In genomic region chr3:103575893-103576641, GRCm38 (mm10) we compare ENCODE assay signal across 8 mouse cellular contexts. TPM values are rescaled to one million over a fixed set of nuclear protein-coding genes. Genes with fewer than 3 reads are reported as not detected.
DNase-seq lines count a peak whose midpoint lies in the region; ATAC-seq and TF ChIP-seq lines count a peak whose summit lies in the region.

No protein-coding gene starts in this region.

- no peaks in the 10 kb centered on the region for H3K9me3 ChIP-seq in kidney, embryonic 15.5 days (replicated peaks)
- H3K9me3 ChIP-seq in hindbrain, postnatal 0 days (ENCODE audit: low read length) = no peaks in the 10 kb centered on the region
- no peaks in the 10 kb centered on the region for H3K9me3 ChIP-seq in midbrain, embryonic 16.5 days (replicated peaks; ENCODE audit: control insufficient read depth, low read length, poor library complexity, severe bottlenecking)

- peak overlapping the region; percentile 94 for H3K4me2 ChIP-seq in kidney, embryonic 15.5 days
- peak overlapping the region; percentile 95 for H3K4me2 ChIP-seq in hindbrain, postnatal 0 days (ENCODE audit: low read depth, low read length)
- peak overlapping the region; percentile 98 for H3K4me2 ChIP-seq in midbrain, embryonic 16.5 days (ENCODE audit: low read length)

- ATAC-seq in kidney, embryonic 15.5 days (replicated peaks; ENCODE audit: low FRiP score) = no peak; the same call in 1 of the 2 replicates
- peak; percentile 55 for ATAC-seq in hindbrain, postnatal 0 days
- peak; percentile 40 for ATAC-seq in midbrain, embryonic 16.5 days
- ATAC-seq in activated CD4-positive, CD25-positive, alpha-beta regulatory T cell, adult 4 months = no peak

- no peak overlapping the region for H3K27ac ChIP-seq in kidney, embryonic 15.5 days
- 0 out of 2 replicates have a peak overlapping the region, but pooled peaks have one; percentile 20 for H3K27ac ChIP-seq in hindbrain, postnatal 0 days
- peak overlapping the region; percentile 29; the same call in 1 of the 2 replicates for H3K27ac ChIP-seq in midbrain, embryonic 16.5 days (ENCODE audit: low read length)

- DNase-seq in kidney, adult 9 months = no peak
- DNase-seq in T-cell, adult 2 months (ENCODE audit: low spot score) = peak; percentile 20
- DNase-seq in embryo, embryonic 11 days = peak; percentile 58
- DNase-seq in hindbrain, postnatal 0 days (ENCODE audit: low spot score) = peak; percentile 58
- no peak for DNase-seq in yolk sac, embryonic 10.5 days (ENCODE audit: low spot score)

- H3K36me3 ChIP-seq in kidney, embryonic 15.5 days = no peaks in the 10 kb centered on the region
- H3K36me3 ChIP-seq in hindbrain, postnatal 0 days (ENCODE audit: insufficient read depth, low read length) = no peaks in the 10 kb centered on the region
- no peaks in the 10 kb centered on the region for H3K36me3 ChIP-seq in midbrain, embryonic 16.5 days (ENCODE audit: control insufficient read depth, insufficient read depth, low read length)

- H3K27me3 ChIP-seq in kidney, embryonic 15.5 days = peaks cover 85% of the 10 kb centered on the region
- peaks cover 16% of the 10 kb centered on the region; the same call in 1 of the 2 replicates for H3K27me3 ChIP-seq in hindbrain, postnatal 0 days (ENCODE audit: insufficient read depth, low read length)
- H3K27me3 ChIP-seq in midbrain, embryonic 16.5 days (ENCODE audit: control insufficient read depth, insufficient read depth, low read depth, low read length) = peaks cover 13% of the 10 kb centered on the region; the same call in 1 of the 2 replicates

- WGBS in kidney, embryonic 15.5 days = under 1% methylated on average over 67 of the region's 69 CpGs
- under 1% methylated on average over 51 of the region's 69 CpGs for WGBS in hindbrain, postnatal 0 days
- WGBS in midbrain, embryonic 16.5 days = 1% methylated on average over 61 of the region's 69 CpGs

- H3K9ac ChIP-seq in kidney, embryonic 15.5 days = peak overlapping the region; percentile 30
- peak overlapping the region; percentile 63 for H3K9ac ChIP-seq in hindbrain, postnatal 0 days (replicated peaks; ENCODE audit: low read length)
- peak overlapping the region; percentile 78 for H3K9ac ChIP-seq in midbrain, embryonic 16.5 days (ENCODE audit: low read depth, low read length)

- no peak for TF ChIP-seq CTCF in hindbrain, postnatal 0 days (IDR thresholded peaks at IDR 0.05; ENCODE audit: low read depth)

- peak overlapping the region; percentile 54 for H3K4me3 ChIP-seq in kidney, embryonic 15.5 days (replicated peaks)
- peak overlapping the region; percentile 56 for H3K4me3 ChIP-seq in hindbrain, postnatal 0 days (ENCODE audit: low read length)
- peak overlapping the region; percentile 62 for H3K4me3 ChIP-seq in midbrain, embryonic 16.5 days (ENCODE audit: low read depth, low read length)

- H3K4me1 ChIP-seq in kidney, embryonic 15.5 days = peaks cover 25% of the 10 kb centered on the region
- H3K4me1 ChIP-seq in hindbrain, postnatal 0 days (ENCODE audit: insufficient read depth, low read length) = peaks cover 24% of the 10 kb centered on the region
- H3K4me1 ChIP-seq in midbrain, embryonic 16.5 days (ENCODE audit: control insufficient read depth, insufficient read depth, low read length) = peaks cover 47% of the 10 kb centered on the region

RNA-seq across cellular contexts. Expression of gene Syt6, which starts 1.0 kb away (rescaled TPM):
- polyA plus RNA-seq in kidney, embryonic 15.5 days (2015; fragmentation: Nextera tagmentation; extraction: Ambion mirVana) = 0.17 and 0.46 TPM in 2 replicates
- 32.6 and 43.6 TPM in 2 replicates for total RNA-seq in hindbrain, postnatal 0 days (2014; rRNA removed)
- 9.1 and 10.1 TPM in 2 replicates for polyA plus RNA-seq in hindbrain, postnatal 0 days (2015; fragmentation: Nextera tagmentation; extraction: Ambion mirVana)
- 14.7 and 14.8 TPM in 2 replicates for polyA plus RNA-seq in midbrain, embryonic 16.5 days (2015; fragmentation: Nextera tagmentation; extraction: Ambion mirVana)
- polyA plus RNA-seq in activated CD4-positive, CD25-positive, alpha-beta regulatory T cell, adult 4 months (2017; shearing (Covaris generic)) = not detected

Comparison
In these comparisons a context has a peak if more than half of its experiments do, and no peak if none do; other contexts are left out.
1. ATAC-seq: peak in hindbrain, postnatal 0 days (single experiment) and midbrain, embryonic 16.5 days (single experiment); none in kidney, embryonic 15.5 days (single experiment) and activated CD4-positive, CD25-positive, alpha-beta regulatory T cell, adult 4 months (single experiment).
2. DNase-seq: peak in T-cell, adult 2 months (single experiment), embryo, embryonic 11 days (single experiment) and hindbrain, postnatal 0 days (single experiment); none in kidney, adult 9 months (single experiment) and yolk sac, embryonic 10.5 days (single experiment).
3. Peak in every context shown above with its lines, with median percentiles within 50 percentile points of each other: H3K4me2 ChIP-seq, H3K4me3 ChIP-seq and H3K9ac ChIP-seq.